Mouse (Mus musculus) frontal cortex, adult (tissue): Measurements from ENCODE around the gene Dusp13.

Source experiments
- ATAC-seq: cut with Nextera tagmentation; 2 replicates; pipeline ENCODE4 v1.9.2; 2017; ENCODE audit warnings: mild to moderate bottlenecking, moderate library complexity, mixed read lengths; ENCODE audit not compliant: low TSS enrichment

The Dusp13 gene

DNA sequence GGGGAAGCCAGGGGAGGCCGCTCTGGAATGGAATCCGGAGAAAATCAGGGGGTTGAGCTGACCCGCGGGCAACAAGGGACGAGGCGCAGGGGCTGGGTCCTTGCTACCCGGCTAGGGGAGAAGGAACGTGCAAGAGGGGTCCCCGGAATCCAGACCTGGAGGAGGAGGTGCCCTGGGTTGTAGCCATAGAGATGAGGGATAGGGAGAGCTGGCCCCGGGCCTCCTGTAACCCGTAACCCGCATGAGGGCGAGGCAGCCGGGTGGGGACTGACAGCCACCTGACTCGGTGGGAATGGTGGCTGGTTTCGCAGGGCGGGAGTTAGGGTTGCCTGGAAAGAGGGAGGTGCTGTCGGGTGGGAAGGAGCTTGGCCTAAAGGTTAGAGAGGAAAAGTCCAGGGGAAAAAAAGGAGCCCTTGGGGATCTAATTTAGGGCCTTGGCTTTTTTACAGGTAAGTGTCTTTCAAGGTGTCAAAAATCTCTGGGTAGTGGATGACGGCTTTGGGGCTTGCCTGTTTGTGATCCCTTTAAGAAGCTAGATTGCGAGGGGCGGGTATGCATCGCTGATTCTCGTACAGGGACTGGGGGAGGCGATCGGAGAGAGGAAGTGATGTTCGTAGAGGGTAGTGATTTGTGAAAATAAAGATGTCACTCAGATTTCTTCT, at the start of gene Dusp13:
TSS of gene Dusp13 (minus strand) at position 301 of the 662 bp plus-strand sequence.
- ATAC-seq = peak; percentile 75

- ATAC-seq = no peak
These were observed 49.7 kb upstream of the Dusp13 start for GRCm38 (mm10) chr14:21800641-21801040.

DNA sequence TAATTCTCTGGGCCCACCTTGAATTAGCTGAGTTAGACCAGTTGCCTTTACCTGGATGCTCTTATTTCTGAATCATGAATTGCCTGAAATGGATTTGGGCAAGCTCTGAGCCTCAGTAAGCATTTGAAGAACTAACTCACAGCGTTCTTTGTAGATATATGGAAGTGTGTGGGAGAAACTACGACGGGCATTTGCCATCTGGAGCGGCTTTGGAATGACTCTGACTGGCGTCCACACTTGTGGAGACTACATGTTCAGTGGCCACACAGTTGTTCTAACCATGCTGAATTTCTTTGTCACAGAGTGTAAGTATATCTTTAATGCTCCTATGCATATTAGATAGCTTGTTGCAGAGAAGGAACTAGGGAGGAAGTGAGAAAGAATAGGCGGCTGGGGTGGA, 41.3 kb upstream of the Dusp13 start:
- peak; percentile 81 for ATAC-seq

- no peak for ATAC-seq
These were observed 40.7 kb upstream of the Dusp13 start for GRCm38 (mm10) chr14:21791722-21792121.

GRCm38 (mm10) chr14:21790585-21791251, 39.7 kb upstream of the Dusp13 start:
- no peak for ATAC-seq

DNA sequence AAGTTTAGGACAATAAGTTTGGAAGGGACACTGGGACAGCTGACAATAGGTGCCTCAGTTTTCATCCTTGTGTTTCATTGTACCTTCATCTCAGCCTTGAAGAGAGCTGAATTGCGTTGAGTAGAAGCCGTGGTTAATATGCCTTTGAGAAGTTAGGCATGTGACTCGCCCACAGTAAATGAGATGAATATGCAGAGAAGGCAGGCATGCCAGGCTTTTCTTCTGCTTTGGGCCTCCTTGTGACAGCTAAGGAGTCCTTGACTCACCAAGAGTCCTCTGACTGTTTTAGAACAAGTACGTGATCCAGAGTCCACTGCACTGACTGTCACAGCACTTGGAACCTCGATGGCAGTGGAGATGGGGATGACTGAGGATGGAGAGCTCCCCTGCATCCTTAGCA, 37.1 kb upstream of the Dusp13 start:
- peak; percentile 68 for ATAC-seq

GRCm38 (mm10) chr14:21787374-21787773, 36.4 kb upstream of the Dusp13 start:
- no peak for ATAC-seq

GRCm38 (mm10) chr14:21786500-21786899, 35.5 kb upstream of the Dusp13 start:
- ATAC-seq = no peak

GRCm38 (mm10) chr14:21776201-21776600, 25.2 kb upstream of the Dusp13 start:
- ATAC-seq = no peak

DNA sequence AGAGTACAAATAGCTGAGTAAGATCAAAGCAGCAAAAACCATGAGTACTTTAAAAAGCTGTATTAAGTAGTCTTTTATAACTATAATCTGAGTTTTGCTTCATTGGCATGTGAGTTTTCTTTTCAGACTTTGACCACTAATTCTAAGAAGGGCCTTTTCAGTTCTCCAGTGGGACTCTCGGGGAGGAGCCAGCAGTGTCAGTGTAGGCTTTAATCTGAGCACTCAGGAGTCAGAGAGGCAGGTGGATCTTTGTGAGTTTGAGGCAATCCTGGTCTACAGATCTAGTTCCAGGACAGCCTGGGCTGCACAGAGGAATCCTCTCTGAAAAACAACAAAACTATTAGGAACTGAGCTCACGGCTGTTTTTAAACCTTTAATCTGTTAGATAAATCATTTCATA, 23.0 kb upstream of the Dusp13 start:
- ATAC-seq = no peak

DNA sequence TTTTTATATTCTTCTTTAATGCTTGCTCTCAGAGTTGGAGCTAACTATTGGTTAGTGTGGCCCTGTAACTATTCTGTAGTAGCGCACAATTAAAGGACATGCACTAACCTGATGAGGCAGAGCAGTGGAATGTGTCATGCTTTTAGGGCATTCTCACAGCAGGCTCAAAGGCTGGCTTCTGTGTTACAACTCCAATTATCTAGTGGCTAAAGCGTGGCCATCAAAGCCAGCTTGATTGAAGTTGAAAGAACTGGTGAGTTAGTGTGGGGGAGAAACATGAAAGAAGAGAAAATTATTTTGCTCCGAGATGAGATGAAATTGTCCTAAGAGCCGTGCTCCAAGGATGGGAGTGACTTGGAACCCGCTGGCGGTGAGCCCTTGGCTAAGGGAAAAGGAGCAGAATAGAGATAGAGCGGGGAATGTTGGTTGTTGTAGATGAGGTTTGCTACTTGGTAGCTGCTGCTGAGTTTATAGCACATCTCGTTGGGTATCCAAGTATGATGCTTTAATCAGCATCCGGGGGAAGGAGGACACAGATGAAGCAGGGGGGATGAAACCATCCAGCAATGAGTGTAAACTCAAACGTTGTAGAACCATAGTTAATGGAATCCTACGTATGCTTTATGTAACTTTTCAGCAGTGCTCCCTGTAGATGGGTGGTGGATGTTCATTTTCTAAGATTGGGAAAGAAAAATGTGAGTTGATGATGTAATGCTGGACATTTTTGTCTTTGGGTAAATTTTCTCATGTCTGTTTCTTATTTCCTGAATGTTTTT, 21.7 kb upstream of the Dusp13 start:
- ATAC-seq = peak; percentile 90

- ATAC-seq = no peak
These were observed 15.5 kb upstream of the Dusp13 start for GRCm38 (mm10) chr14:21766398-21766958.

DNA sequence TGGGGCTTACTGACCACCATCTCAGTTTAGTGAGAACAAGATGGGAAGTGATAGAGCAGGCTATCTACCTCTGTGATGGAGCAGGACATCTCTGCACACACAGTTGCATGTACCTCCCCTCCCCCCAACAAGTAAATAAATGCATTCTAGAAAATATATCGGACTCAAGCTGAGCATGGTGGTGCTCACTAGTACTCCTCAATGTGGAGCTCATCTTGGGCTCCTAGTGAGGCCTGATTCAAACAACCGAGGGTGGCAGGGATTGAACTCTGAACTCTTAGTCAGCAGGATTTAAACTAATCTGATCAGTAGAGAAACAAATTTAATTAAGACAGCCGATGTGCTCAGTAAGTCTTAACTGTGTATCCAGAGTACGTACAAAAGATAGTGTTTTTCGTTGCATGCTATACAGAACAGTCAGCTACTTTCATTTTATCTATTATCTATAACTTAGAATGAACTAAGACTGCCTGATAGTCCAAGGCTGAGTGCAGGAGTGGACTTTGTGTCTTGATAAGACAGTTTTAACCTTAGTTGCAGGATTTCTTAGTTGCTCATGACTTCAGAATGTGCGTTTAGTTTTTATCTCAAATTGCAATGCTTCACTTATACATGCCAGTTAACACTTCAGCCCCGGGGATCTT, 14.9 kb upstream of the Dusp13 start:
- ATAC-seq = no peak

GRCm38 (mm10) chr14:21764646-21765045, 13.7 kb upstream of the Dusp13 start:
- no peak for ATAC-seq

DNA sequence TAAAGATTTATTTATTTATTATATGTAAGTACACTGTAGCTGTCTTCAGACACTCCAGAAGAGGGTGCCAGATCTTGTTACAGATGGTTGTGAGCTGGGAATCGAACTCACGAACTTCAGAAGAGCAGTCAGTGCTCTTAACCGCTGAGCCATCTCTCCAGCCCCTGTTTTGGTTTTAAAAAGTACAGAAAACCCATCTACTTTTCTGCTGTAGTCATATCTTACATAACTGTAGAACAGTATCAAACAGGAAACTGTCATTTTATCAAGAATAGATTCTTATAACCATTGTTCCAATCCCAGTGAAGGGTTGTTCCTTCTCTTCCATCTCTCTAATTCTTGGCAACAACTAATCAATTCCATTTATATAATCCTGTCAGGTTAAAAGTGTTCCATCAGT, 12.8 kb upstream of the Dusp13 start:
- ATAC-seq = no peak

DNA sequence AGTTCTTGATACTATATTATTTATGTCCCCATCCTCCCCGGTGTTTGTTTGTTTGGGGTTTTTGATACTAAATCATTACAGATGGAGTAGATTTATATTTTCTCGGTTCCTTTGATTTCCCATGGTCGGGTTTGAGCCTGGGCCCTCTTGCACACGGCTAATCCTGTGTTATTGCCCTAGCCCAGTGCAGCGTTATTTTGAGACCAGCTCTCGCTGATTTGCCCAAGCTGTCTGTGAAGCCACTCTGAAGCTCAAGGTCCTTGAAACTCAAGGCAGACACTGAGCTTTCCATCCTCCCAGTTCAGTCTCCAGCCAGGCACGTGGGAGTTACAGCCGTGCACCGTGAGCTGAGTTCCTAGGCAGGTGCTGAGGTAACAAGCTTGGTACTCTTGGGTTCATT, 10.6 kb upstream of the Dusp13 start:
- no peak for ATAC-seq

GRCm38 (mm10) chr14:21753367-21753766, 2.4 kb upstream of the Dusp13 start:
- no peak for ATAC-seq

GRCm38 (mm10) chr14:21752411-21752810, 1.4 kb upstream of the Dusp13 start:
- no peak for ATAC-seq

GRCm38 (mm10) chr14:21750008-21750880, 737 bp downstream of the Dusp13 start, which contains the start of gene Samd8:
Samd8 (plus strand) TSS chr14:21750531.
- peak; percentile 70 for ATAC-seq

- ATAC-seq = no peak
These were observed 2.7 kb downstream of the Dusp13 start for GRCm38 (mm10) chr14:21748142-21748870.
